Mouse (Mus musculus) embryonic stem cell, embryonic (primary cell): ENCODE measurements around the gene Rab8b.

Source experiments
- CTCF ChIA-PET, 4 experiments: fragments of 300-600 bp in 2 of 4; fragments of 350-600 bp in 2 of 4; sonication (Branson Sonifier 250); formaldehyde crosslinking; loops; one replicate each; lab custom pipeline; 2022; ENCODE audit warnings: inconsistent platforms in 2 of 4; lab: Charles Lee
- POLR2A ChIA-PET, 4 experiments: fragments of 300-600 bp in 2 of 4; fragments of 350-600 bp in 2 of 4; sonication (Branson Sonifier 250); formaldehyde crosslinking; loops; one replicate each; lab custom pipeline; 2022; ENCODE audit warnings: antibody characterized with exemption in 4 of 4, inconsistent platforms in 1 of 4; lab: Charles Lee

Gene Rab8b

DNA sequence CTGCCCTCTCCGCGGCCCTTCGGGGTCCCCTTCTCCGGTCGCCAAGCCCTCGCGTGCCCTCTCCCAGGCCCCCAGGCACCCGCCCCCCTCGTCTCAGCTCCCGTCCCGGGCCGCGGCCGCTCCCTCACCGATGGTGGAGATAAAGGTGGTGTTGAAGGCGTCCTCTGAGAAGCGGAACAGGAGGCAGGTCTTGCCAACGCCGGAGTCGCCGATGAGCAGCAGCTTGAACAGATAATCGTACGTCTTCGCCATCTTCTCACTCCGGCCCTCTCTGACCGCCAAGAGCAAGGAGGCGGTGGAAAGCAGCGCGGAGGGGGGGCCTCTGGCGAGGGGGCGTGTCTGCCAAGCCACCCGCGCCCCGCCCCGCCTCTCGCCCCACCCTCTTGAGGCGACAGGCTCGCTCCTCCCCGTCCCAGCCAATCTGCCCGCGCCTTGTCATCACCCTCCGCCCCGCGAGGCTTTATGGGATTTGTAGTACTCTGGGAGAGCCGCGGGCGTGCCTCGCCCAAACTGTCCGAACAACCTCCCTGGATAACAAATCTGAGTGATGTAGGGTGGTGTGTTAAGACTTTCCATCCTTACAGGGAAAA, at the start of gene Rab8b:
Gene Rab8b (minus strand): TSS at position 306 of the 590 bp plus-strand sequence.
- ChIA-PET POLR2A (interaction anchor here in 3 of 4 experiments (0.6 to 2.4 kb wide), 17 partner anchors 10 to 407 kb away, joined by 3 to 16 read pairs (median 4); partner anchors contain the start of genes Rps27l (in 3 of the 3), Aph1c (in 1 of the 3), Fbxl22 (in 1 of the 3) and Lactb (in 1 of the 3)), CTCF (interaction anchor here in 3 of 4 experiments (0.6 to 1.6 kb wide), 9 partner anchors 19 to 1892 kb away, joined by 3 to 5 read pairs (median 3); no protein-coding TSS in a partner anchor)

DNA sequence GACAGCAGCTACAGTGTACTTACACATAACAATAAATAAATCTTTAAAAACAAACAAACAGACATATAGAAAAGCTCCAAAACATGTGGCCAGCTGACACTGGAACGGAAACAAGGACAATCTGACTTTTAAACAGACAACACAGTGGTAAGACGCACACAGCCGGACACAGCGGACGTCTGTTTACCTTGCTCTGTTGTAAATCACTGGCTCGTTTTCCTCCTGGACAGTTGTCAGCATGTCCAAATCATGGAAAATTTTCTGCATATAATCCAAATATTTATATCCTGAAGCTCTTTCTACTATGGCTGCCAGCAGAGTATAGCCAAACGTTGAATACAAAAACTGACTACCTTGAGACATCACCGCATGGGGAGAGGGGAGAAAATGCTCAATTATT, 48.0 kb upstream of the Rab8b start:
- POLR2A ChIA-PET: interaction anchor here in 2 of 4 experiments (0.6 to 3.3 kb wide), 3 partner anchors 21 to 465 kb away, joined by 3 to 15 read pairs (median 5); partner anchors contain the start of gene Rps27l (in 1 of the 2)
- CTCF ChIA-PET: interaction anchor here in 1 of 4 experiments (0.6 kb wide), 1 partner anchor 9 kb away, joined by 7 read pairs; no protein-coding TSS in a partner anchor

DNA sequence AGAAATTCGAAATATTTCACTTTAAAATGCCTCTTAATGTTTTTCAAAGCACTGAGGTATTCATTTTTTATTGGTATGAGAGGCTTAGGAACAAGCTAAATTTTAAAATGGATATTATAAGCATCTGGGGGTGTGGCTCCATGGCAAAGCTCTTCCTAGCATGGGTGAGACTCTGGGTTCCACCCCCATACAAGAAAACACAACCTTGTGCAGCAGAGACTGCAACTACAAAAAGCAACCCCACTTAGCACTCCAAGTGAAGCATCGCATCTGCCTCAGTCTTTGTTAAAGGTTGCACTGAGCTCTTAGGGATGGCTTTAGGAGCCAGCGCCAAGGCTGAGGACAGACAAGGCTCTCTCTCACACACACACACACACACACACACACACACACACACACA, 42.0 kb upstream of the Rab8b start:
- ChIA-PET POLR2A (interaction anchor here in 1 of 4 experiments (0.6 kb wide), 1 partner anchor 36 kb away, joined by 3 read pairs; no protein-coding TSS in a partner anchor), CTCF (no interaction called here)

DNA sequence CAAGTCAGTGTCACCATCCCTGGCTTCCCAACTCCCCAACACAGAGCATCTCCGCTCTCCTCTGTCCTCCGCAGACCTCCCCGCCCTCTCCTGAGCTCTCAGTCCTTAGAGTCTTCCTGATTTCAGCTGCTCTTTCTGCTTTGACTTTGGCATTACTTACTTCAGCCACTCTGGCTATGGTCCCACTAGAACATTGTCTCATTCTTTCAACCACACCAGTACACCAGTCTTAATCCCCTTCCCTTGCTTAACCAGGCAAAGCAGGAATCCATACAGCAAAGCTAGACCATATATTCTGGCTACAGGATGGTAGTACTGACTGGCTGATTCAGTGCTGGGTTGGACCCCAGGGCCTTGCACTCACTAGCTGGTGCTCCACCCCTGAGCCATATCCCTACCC, 38.0 kb upstream of the Rab8b start:
- POLR2A ChIA-PET: interaction anchor here in 2 of 4 experiments (1.3 to 3.3 kb wide), 3 partner anchors 9 to 123 kb away, joined by 3 to 11 read pairs (median 9); partner anchors contain the start of genes Aph1c (in 1 of the 2) and Rps27l (in 1 of the 2)
- CTCF ChIA-PET: interaction anchor here in 2 of 4 experiments (1.0 to 1.7 kb wide), 3 partner anchors 18 to 346 kb away, joined by 3 to 6 read pairs (median 5); no protein-coding TSS in a partner anchor

GRCm38 (mm10) chr9:66952886-66953285, 33.4 kb upstream of the Rab8b start:
- ChIA-PET POLR2A (interaction anchor here in 1 of 4 experiments (0.8 kb wide), 2 partner anchors 10 to 16 kb away, joined by 3 read pairs; no protein-coding TSS in a partner anchor), CTCF (no interaction called here)

GRCm38 (mm10) chr9:66952321-66952720, 32.8 kb upstream of the Rab8b start:
- CTCF ChIA-PET: no interaction called here
- POLR2A ChIA-PET: interaction anchor here in 1 of 4 experiments (0.8 kb wide), 2 partner anchors 10 to 17 kb away, joined by 3 read pairs; no protein-coding TSS in a partner anchor

- POLR2A ChIA-PET: interaction anchor here in 2 of 4 experiments (1.0 to 2.4 kb wide), 4 partner anchors 9 to 436 kb away, joined by 3 to 9 read pairs (median 5); no protein-coding TSS in a partner anchor
- CTCF ChIA-PET: no interaction called here
These were observed 29.0 kb upstream of the Rab8b start for GRCm38 (mm10) chr9:66948536-66948935.

DNA sequence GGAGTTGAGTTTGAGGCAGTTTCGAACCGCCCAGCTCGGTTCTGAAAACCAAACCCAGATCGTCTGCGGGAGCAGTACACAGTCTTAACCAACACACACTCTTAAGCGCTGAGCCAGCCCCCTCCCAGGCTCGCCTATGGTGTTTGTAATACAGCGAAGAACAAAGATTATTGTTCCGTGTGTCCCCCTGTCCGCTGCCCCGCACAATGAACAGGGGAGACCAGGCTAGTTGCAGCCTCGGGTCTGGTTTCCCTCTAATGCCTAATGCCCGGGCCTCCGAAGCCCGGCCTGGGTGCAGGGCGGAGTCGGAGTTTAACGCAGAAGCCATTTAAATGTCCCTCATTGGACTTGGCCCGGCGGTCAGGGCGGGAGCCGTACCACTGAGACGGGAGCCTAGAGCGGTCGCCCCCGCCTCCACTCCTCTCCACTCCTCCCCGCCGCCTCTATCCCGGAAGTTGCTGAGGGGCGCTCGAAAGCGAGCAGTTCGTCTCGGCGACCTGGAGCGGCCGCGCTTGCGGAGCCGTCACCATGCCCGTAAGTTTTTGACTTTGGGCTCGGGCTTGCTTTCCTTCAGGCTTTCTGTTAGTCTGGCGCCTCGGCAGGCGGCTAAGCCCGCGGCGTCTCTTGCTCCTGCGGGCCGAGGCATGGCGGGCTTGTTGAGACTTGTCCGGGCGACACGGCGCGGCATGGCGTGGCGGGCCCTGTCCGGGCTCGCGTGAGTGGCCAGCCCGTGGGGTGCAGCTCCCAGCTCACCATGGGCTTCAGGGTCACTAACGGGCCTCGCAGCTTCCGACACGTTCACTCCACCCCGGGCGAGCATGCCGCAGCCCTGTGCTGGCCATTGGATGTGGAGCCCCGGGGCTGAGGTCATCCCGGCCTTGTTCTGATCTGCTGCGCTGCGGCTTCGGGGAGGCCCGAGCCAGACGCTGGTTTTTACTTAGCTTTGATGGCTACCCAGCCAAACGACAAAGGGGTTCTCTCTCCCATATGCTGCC, 26.5 kb upstream of the Rab8b start, which contains the start of gene Rps27l:
Gene Rps27l (plus strand): TSS at position 440 of the 995 bp plus-strand sequence.
- CTCF ChIA-PET: interaction anchor here in 2 of 4 experiments (0.6 to 1.4 kb wide), 3 partner anchors 12 to 432 kb away, joined by 3 to 4 read pairs (median 3); partner anchors contain the start of gene Fbxl22 (in 1 of the 2)
- POLR2A ChIA-PET: interaction anchor here in 3 of 4 experiments (0.6 to 2.8 kb wide), 46 partner anchors 8 to 820 kb away, joined by 3 to 17 read pairs (median 4); partner anchors contain the start of genes Lactb (in 3 of the 3), Rab8b (in 3 of the 3), Aph1b (in 2 of the 3) and Aph1c (in 1 of the 3)

DNA sequence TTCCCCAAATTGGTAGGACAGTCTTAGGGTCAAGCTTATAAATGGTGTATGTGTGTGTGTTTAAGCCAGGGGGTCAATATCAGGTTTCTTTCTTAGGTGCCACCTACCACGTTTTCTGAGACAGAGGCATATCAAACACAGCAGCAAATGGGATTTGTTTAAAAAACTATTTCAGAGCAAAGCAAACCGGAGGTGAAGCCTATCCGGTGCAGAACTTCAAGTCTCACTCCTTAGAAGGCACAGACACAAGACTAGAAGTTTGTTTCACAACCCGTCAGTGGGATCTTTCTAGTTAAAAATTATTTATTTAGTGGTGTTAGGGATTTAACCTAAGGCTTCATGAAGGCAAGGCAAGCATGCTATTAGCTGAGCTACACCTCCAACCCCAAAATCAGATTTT, 25.7 kb upstream of the Rab8b start:
- ChIA-PET POLR2A (interaction anchor here in 3 of 4 experiments (0.6 to 2.8 kb wide), 16 partner anchors 10 to 793 kb away, joined by 3 to 17 read pairs (median 8); partner anchors contain the start of genes Lactb (in 2 of the 3), Rab8b (in 2 of the 3), Aph1b (in 1 of the 3) and Aph1c (in 1 of the 3)), CTCF (interaction anchor here in 2 of 4 experiments (0.6 to 1.4 kb wide), 2 partner anchors 11 to 299 kb away, joined by 3 read pairs; no protein-coding TSS in a partner anchor)

- POLR2A ChIA-PET: interaction anchor here in 3 of 4 experiments (0.6 to 2.1 kb wide), 14 partner anchors 8 to 427 kb away, joined by 3 to 8 read pairs (median 4); partner anchors contain the start of genes Aph1b (in 1 of the 3), Fbxl22 (in 1 of the 3) and Rab8b (in 1 of the 3)
- CTCF ChIA-PET: interaction anchor here (0.5 to 2.0 kb wide), 61 partner anchors 9 to 1238 kb away, joined by 3 to 12 read pairs (median 3); partner anchors contain the start of genes Rab8b (in 3 of the 4), Aph1b (in 1 of the 4), Aph1c (in 1 of the 4) and Csnk1g1 (in 1 of the 4)
These were observed 19.3 kb upstream of the Rab8b start for GRCm38 (mm10) chr9:66938836-66939235.

DNA sequence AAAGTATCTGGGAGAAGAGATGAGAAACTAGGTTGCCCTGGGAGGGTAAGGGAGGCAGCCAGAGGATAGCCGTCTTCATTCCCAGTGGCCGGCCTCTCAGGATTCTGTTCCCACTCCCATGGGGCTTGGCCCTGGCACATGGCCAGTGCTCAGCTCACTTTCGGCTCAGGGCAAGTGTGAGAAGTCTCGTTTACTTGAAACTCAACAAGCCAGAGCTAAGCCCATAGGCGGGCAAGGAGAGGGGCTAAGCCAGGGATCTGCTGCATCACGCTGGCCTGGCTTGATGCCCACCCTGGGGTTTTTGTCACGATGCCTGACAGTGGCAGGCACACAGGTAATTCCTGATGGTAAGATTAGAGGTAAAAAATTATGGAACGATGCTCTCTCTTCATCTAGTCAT, 18.0 kb upstream of the Rab8b start:
- CTCF ChIA-PET: interaction anchor here in 2 of 4 experiments (0.8 to 2.0 kb wide), 5 partner anchors 10 to 291 kb away, joined by 3 to 12 read pairs (median 4); no protein-coding TSS in a partner anchor
- POLR2A ChIA-PET: interaction anchor here in 2 of 4 experiments (1.2 to 1.7 kb wide), 4 partner anchors 8 to 142 kb away, joined by 3 to 6 read pairs (median 6); partner anchors contain the start of genes Aph1b (in 1 of the 2) and Rps27l (in 1 of the 2)

- ChIA-PET CTCF (interaction anchor here in 2 of 4 experiments (0.5 to 0.6 kb wide), 3 partner anchors 11 to 659 kb away, joined by 3 to 7 read pairs (median 4); no protein-coding TSS in a partner anchor), POLR2A (interaction anchor here in 2 of 4 experiments (1.1 to 2.4 kb wide), 3 partner anchors 9 to 12 kb away, joined by 4 to 8 read pairs (median 4); partner anchors contain the start of gene Rps27l (in 2 of the 2))
These were observed 14.7 kb upstream of the Rab8b start for GRCm38 (mm10) chr9:66933869-66934808.

GRCm38 (mm10) chr9:66930351-66930750, 10.9 kb upstream of the Rab8b start:
- POLR2A ChIA-PET: no interaction called here
- CTCF ChIA-PET: interaction anchor here in 1 of 4 experiments (1.4 kb wide), 1 partner anchor 8 kb away, joined by 4 read pairs; no protein-coding TSS in a partner anchor

GRCm38 (mm10) chr9:66927696-66928402, 8.4 kb upstream of the Rab8b start:
- POLR2A ChIA-PET: interaction anchor here in 2 of 4 experiments (0.6 to 0.7 kb wide), 2 partner anchors 12 to 18 kb away, joined by 3 read pairs; partner anchors contain the start of gene Rps27l (in 1 of the 2)

GRCm38 (mm10) chr9:66925853-66926252, 6.4 kb upstream of the Rab8b start:
- ChIA-PET CTCF (interaction anchor here in 1 of 4 experiments (1.4 kb wide), 1 partner anchor 13 kb away, joined by 5 read pairs; no protein-coding TSS in a partner anchor), POLR2A (no interaction called here)

More at GRCm38 (mm10) chr9:66927696-66928402, 8.4 kb upstream of the Rab8b start:
- CTCF ChIA-PET: interaction anchor here in 3 of 4 experiments (0.5 to 2.6 kb wide), 3 partner anchors 11 to 34 kb away, joined by 3 to 12 read pairs (median 9); no protein-coding TSS in a partner anchor
